Mouse (Mus musculus) ovary, adult 18-20 months (tissue): ENCODE data around the gene Atp6v0e2.

ENCODE experiments used
- DNase-seq: peaks from one replicate; pipeline ENCODE4 v3.0.0; 2022; ENCODE audit warnings: low spot score, mixed read lengths

Gene Atp6v0e2

DNA sequence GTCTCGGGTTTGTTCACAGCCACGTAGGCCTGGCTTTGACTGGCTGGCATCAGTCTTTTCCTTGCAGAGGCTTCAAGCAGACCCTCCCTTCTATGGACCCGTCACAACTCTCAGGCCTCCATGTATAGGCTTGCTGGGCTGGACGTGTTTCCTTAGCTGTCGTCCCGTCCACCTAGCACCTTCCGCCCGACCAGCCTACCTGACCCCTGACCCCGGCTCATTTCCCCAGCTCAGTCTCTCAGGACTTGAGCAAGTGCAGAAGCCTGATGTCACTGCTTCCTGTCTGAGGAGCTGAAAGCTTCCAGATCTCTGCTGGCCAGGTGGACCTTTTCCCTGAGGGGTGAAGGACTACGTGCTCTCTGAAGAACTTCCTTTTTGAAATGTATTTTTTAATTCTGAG, 35.9 kb downstream of the Atp6v0e2 start:
- no peak for DNase-seq

DNA sequence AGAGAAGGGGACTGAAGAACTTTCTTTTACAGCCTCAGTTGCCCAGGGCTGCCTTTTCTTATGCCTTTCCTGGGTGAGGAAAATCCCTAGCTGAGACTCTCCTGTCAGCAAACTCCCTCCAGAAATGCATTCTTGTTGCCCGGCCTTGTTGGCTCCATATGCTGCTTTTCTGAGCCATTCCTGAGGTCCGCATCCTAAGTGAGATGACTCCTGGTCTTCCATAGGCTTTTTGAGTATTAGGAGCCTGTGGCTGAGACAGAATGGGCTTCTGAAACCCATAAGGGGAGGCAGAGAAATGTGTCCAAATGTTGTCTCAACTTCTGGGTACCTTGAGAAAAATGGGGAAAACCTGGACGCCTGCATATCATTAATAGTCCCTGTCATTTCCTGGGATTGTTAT, 36.6 kb downstream of the Atp6v0e2 start:
- DNase-seq: no peak

GRCm38 (mm10) chr6:48578736-48579135, 41.3 kb downstream of the Atp6v0e2 start:
- no peak for DNase-seq

GRCm38 (mm10) chr6:48579215-48579648, 41.8 kb downstream of the Atp6v0e2 start:
- no peak for DNase-seq

GRCm38 (mm10) chr6:48581257-48581656, 43.8 kb downstream of the Atp6v0e2 start:
- no peak for DNase-seq

- no peak for DNase-seq
Measured at GRCm38 (mm10) chr6:48582037-48582436, 44.6 kb downstream of the Atp6v0e2 start.

- no peak for DNase-seq
Measured at GRCm38 (mm10) chr6:48589194-48589750, 51.9 kb downstream of the Atp6v0e2 start, which contains the start of gene Gm45021. Gene Gm45021 (plus strand): TSS chr6:48589610.
